Mouse (Mus musculus) right cerebral cortex, adult 18-20 months (tissue): ENCODE results near the gene Asap2.

Experiments
- DNase-seq: peaks from one replicate; pipeline ENCODE4 v3.0.0; 2022; ENCODE audit warnings: mixed read lengths

Asap2 gene

GRCm38 (mm10) chr12:21168149-21168548 lies 177.9 kb downstream of the Asap2 start:
- DNase-seq = no peak

GRCm38 (mm10) chr12:21171776-21172490 lies 181.7 kb downstream of the Asap2 start:
- DNase-seq = no peak

DNA sequence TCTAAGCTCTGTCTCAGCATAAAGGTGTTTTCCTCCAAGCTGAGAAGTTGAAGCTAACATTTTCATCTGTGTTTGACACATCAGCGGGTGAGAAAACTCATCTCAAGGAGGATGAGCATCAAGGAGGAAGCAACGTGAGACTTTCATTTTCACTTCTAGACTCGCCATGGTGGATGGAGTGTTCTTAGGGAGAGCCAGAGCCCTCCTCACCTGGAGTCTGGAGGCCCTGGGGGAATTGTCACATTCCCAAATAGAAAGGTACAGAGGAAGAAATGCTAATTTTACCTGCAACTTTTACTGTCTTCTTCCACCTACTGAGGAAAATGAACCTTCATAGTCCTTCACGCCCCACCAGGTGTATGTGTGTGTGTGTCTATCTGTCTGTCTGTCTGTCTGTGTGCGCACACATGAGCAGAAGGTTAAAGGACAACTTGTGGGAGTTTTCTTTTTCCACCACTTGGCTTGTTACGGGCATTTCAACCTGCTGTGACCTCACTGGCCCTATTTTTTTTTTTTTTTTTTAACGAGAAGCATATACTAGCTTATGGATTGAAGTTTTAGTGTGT lies 183.7 kb downstream of the Asap2 start:
- DNase-seq = no peak

DNA sequence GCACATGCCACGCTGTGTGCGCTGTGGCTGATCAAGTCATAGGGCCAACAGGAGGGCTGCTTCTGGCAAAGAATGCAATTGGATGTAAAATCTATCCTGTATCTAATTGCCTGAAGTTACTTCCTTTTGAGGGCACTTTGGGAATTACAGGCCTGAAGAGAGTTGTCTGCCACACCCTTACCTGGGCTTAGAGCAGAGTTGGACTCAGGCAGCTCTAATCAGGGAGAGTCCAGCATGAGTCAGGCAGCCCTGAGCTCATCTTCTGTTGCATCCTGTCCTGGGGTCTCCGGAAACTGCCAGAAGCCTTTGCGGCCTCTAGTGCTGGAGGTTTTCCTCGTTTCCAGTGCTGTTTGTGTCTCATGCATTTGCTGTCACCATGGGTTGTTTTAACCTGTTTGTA lies 186.1 kb downstream of the Asap2 start:
- no peak for DNase-seq

DNA sequence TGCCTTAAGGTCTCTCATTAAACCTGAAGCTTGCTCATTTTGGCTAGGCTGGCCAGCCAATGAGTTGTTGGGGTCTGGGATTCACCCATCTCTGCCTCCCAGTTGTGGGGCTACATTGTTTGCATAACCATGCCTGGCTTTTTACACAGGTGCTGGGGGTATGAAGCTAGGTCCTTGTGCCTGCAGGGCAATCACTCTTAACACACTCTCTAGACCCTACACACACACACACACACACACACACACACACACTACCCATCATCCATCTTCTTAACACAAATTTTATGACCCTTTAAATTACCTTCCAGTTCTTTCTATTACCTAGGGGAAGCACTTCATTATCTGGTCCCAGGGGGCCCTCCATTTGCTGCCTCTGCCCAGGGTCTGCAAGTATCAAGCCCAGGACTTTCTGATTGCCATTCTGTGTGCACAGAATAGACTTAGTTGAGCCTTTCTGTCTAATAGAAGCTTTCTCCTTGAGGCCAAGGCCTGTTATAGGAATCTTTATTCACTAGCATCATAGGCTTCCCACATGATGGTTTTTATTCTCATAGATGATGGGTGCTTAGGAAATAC lies 187.0 kb downstream of the Asap2 start:
- DNase-seq = no peak

GRCm38 (mm10) chr12:21180091-21180490 lies 189.8 kb downstream of the Asap2 start:
- DNase-seq = no peak

- DNase-seq = no peak
Measured at GRCm38 (mm10) chr12:21182786-21183185, 192.5 kb downstream of the Asap2 start.

GRCm38 (mm10) chr12:21183321-21183720 lies 193.1 kb downstream of the Asap2 start:
- DNase-seq = no peak

- DNase-seq = no peak
Measured at GRCm38 (mm10) chr12:21186145-21186544, 195.9 kb downstream of the Asap2 start.

DNA sequence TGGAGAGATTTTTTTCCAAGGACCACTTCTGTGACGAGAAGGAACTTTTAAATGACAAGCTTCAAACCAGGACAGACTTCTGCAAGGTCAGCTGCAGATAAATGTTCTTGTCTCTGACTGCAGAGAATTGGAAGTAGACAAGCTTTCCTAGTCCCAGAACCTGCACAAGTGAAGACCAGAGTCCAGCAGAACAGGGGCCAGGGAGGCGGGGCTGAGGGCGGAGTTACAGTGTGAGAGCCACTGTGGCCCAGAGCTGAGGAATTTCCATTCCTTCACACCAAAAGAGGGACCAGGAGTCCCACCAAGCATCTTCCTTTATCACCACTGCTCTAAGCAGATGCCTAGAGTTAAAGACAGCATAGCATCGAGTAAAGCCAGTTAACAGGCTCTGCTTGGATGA lies 198.6 kb downstream of the Asap2 start:
- DNase-seq = peak; percentile 18

DNA sequence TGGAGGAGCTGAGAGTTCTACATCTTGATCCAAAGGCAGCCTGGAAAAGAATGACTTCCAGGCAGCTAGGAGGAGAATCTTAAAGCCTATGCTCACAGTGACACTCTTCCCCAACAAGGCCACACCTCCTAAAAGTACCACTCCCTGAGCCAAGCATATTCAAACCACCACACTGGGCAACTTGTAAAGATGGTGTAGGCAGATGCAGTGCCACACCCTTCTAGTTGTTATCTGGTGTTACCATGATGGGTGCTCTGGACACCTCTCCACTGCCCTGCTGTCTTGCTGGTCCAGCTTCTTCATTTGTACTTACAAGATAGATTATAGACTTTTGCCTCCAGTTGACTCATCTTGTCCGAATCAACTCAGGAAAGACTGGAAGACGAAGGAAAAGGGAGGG lies 201.3 kb downstream of the Asap2 start:
- DNase-seq = no peak

GRCm38 (mm10) chr12:21195497-21195896 lies 205.2 kb downstream of the Asap2 start:
- DNase-seq = no peak

DNA sequence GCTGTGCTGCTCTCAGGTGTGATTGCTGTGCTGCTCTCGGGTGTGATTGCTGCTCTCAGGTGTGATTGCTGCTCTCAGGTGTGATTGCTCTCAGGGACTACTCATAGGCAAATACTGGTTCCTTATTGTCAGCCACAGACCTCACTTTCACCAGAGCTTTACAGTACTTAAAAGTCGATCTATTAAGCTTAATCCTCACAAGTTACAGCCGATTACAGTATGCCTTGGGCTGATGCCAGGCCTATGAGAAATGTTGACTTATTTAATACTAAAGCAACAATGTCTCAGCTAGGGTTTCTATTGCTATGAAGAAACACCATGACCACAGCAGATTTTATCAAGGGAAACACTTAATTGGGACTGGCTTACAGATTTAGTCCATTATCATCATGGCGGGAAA lies 206.2 kb downstream of the Asap2 start:
- no peak for DNase-seq

DNA sequence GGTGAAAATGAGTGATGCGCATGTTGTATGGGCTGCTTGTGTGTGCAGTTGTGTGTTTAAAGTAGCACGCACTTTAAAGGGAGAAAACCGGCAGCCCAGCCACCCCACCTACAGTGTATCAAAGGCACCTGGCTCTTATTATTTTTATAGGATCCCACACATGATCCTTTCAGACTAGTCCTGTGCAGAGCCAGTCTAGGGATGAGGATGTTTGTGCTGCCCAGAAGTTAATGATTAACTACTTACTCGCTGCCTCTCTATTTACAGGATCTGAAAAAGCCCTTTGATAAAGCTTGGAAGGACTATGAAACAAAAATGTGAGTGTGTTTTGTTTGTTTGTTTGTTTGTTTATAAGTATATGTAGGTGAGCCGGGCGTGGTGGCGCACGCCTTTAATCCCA lies 210.4 kb downstream of the Asap2 start:
- no peak for DNase-seq

- peak; percentile 51 for DNase-seq
Measured at GRCm38 (mm10) chr12:21201485-21202269, 211.4 kb downstream of the Asap2 start.

- no peak for DNase-seq
Measured at GRCm38 (mm10) chr12:21204701-21205312, 214.5 kb downstream of the Asap2 start.

DNA sequence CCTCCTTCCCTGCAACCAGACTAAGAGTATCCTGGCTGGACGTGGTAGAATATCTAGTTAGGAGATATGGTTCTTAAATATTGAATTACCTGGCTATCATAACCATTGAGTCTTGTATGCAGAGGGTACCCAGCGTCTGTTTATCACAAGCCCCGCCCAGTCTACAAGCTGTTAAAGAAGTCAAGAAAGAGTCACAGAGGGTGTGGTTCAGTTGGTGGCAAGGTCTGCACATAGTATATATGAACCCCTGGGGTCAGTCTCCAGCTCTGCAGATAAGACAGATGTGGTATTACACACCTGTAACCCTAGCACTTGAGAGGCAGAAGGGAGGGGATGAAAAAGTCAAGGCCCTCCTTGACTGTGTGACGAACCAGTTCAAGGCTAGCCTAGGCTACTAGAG lies 215.5 kb downstream of the Asap2 start:
- DNase-seq = no peak

GRCm38 (mm10) chr12:21207422-21207821 lies 217.2 kb downstream of the Asap2 start:
- DNase-seq = no peak

DNA sequence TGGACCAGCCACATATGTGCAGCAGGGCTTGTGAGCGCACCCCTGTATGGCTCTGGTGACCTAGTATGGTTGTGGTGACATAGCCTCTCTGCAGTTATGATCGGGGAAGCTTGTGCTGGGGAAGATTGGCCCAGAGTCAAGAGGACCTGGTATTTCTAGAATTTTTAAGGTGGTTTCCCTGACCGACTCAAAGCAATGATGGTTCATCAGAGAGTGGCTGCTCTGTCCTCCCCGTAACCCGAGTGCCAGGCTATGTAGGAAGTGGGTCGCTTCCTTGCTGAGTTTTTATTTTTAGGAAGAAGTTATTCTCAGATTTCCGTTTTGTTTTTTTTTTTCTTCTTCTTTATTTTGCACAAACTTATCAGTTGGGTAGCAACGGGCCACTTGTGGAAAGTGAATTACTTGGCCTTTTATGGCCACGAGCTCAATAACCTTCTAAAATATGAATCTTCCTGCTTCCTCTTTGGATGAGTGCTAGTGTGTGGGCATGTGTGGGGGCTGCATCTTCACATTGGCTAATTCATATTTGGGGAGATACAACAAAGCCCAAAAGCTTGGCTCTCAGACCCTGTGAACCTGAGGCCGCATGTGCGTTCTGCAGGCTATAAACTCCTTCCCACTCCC lies 218.0 kb downstream of the Asap2 start:
- DNase-seq = peak; percentile 19

DNA sequence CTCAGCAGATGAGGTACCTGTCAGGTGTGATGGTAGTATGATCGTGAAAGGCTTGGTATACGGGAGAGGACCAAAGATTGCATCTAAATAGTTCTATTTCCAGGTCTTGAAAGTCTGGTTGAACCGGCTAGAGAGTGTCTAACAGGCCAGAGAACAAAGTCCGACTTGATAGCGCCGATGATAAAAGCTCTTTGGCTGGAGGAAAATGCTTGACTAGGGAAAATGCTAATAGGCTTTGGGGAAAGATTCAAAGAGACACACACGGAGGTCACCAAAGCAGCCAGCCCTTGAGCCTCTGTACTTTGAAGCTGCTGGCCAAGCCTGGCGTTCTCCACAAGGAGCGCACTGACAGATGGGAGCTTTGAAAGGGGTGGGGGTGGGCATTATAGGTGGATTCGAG lies 219.0 kb downstream of the Asap2 start:
- no peak for DNase-seq

DNA sequence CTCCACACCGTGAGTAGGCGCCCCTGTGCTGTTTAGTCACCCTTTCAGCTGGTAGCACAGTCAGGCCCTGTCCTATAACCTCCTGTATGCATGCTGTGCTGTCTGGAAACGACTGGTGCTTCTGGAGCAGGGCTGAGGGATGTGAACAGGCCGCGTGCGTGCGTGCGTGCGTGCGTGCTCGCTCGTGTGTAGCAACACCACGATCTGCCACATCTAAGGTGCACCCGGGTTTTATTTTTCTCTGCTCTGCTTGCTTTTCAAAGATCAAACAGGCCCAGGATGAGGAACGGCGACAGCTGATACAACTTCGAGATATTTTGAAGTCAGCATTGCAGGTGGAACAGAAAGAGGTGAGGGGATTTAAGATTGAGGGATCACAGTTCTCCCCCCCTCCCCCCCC lies 222.6 kb downstream of the Asap2 start:
- DNase-seq = no peak

DNA sequence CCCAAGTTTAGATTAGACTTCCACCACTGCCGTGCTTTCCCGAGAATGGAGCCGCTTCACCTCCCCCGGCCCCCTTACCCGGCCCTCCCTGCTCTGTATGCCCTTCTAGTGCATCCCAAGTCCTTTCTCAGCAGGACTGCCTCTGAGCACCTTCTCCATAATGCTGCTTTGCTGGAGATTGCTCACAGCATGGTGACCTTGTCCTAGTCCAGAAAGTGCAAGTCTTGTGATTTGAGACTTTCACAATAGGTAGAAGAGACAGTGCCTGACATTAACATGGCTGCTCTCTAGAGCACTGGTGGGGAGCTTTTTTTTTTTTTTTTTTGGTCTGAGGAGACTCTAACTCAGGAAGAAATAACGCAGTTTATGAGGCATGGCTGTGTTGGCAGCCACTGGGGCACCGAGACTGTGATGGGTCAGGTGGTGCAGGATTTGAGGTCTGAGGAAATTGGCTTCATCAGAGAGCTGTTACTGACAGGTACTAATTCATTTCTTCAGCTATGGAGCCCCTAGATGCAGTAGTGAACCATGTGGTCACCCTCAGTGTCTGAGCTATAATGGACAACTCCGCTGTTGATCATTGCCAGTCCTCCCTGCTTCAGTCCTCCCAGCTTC lies 224.4 kb downstream of the Asap2 start:
- DNase-seq = no peak
